Mouse (Mus musculus) left cerebral cortex, postnatal 14 days (tissue): ENCODE results near the gene Tbc1d2. TPM values are rescaled to one million over a fixed set of nuclear protein-coding genes. Genes with fewer than 3 reads are reported as not detected.
"Not testable (repeated sequence)": the region's sequence is repeated elsewhere in the genome, so short reads cannot be mapped to it uniquely, and the experiment has no call there.

ENCODE experiments used
- DNase-seq, 2 experiments: peaks; one replicate each; pipeline ENCODE4 v3.0.0; 2021 to 2022; ENCODE audit warnings: low spot score in 2 of 2, mixed read lengths in 1 of 2
- intact Hi-C: fragments of 180-260 bp; cut with DNase I; formaldehyde crosslinking; loops from one replicate; pipeline ENCODE4 v1.15.1; 2025
- total RNA-seq, 2 experiments: library from RNA; stranded (reverse); gene quantifications; 2 replicates each; pipeline ENCODE4 v1.2.3; 2021

The Tbc1d2 gene
- total RNA-seq, 2 experiments from 2014 or later, result 2.7 to 2.9 TPM

DNA sequence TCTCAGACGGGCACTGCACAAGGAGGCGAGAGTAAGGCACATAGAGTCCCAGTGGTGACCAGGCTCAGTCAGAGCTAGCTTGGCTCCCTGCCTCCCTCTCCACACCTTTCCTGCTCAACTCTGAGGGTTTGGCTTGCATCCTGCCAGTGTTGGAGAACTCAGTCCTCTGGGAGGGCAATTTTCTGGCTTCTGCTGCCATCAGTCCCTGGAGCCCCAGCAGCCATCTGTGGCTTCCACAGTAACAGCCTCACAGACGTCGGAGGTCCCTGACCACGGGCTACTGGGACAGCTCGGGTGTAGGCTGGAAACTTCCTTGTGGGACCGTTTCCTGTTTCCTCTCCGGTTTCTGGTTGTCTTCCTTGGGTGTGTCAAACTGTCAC, 64.2 kb downstream of the Tbc1d2 start:
- intact Hi-C loops, result no loop called here
- DNase-seq, result no peak

- intact Hi-C loops, result no loop called here
These were observed 64.8 kb downstream of the Tbc1d2 start for GRCm38 (mm10) chr4:46585041-46585810.

DNA sequence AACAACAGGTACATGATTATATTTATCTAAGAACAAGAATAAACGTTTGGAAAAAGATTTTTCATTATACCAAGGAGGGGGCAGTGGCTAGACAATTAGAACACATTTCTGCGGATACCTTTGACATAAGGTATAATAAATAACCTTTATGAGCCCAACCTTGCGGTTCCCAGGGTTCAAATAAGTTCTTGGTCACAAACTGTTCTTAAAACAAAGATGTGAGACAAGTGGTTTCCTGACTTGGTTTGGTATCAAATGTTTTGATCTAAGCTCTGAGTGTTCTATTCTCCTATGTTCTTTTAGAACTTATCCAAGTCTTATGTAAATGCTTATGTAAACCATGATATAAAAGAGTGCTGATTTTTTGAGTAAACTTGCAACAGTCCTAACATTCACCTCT, 65.5 kb downstream of the Tbc1d2 start:
- intact Hi-C loops, DNase-seq: not testable (repeated sequence)

More at GRCm38 (mm10) chr4:46585041-46585810, 64.8 kb downstream of the Tbc1d2 start:
- DNase-seq, result no peak

- intact Hi-C loops, DNase-seq: not testable (repeated sequence)
These were observed 65.9 kb downstream of the Tbc1d2 start for GRCm38 (mm10) chr4:46584084-46584483.

DNA sequence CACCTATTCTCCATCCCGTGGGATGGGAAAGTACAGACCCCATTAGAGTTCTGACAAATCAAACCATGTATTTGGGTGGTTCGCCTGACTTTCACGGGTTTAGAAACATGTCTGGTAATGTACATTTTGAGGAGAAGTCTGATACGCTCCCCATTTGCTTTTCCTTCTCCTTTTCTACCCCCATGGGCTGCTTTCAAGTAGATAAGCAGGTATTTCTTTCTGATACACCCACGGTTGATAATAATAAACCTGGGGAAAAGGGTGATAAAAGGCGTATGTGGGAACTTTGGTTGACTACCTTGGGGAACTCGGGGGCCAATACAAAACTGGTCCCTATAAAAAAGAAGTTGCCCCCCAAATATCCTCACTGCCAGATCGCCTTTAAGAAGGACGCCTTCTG, 68.0 kb downstream of the Tbc1d2 start:
- intact Hi-C loops, DNase-seq: not testable (repeated sequence)

DNA sequence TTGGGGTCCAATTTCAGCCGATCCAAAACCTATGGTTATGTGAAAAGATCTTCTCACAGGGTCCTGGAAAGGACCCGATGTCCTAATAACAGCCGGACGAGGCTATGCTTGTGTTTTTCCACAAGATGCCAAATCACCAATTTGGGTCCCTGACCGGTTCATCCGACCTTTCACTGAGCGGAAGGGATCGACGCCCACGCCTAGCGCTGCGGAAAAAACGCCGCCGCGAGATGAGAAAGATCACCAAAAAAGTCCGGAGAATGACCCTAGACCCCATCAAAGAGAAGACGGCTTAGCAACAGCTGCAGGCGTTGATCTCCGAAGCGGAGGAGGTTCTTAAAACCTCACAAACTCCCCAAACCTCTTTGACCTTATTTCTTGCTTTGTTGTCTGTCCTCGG, 68.4 kb downstream of the Tbc1d2 start:
- intact Hi-C loops, DNase-seq: not testable (repeated sequence)

GRCm38 (mm10) chr4:46580799-46581243, 69.2 kb downstream of the Tbc1d2 start:
- DNase-seq, intact Hi-C loops: not testable (repeated sequence)

GRCm38 (mm10) chr4:46578796-46579346, 71.1 kb downstream of the Tbc1d2 start:
- DNase-seq, intact Hi-C loops: not testable (repeated sequence)

DNA sequence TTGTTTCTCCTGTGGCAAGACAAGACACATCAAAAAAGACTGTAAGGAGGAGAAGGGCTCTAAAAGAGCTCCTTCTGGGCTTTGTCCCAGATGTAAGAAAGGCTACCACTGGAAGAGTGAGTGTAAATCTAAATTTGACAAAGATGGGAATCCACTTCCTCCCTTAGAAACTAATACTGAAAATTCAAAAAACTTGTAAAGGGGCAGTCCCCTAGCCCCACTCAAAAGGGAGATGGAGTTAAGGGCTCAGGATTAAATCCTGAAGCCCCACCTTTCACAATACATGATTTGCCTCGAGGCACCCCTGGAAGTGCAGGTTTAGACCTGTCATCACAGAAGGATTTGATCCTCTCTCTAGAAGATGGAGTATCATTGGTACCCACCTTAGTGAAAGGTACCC, 71.8 kb downstream of the Tbc1d2 start:
- no peak for DNase-seq
- intact Hi-C loops, result no loop called here

- intact Hi-C loops, DNase-seq: not testable (repeated sequence)
These were observed 74.3 kb downstream of the Tbc1d2 start for GRCm38 (mm10) chr4:46575509-46576284.

DNA sequence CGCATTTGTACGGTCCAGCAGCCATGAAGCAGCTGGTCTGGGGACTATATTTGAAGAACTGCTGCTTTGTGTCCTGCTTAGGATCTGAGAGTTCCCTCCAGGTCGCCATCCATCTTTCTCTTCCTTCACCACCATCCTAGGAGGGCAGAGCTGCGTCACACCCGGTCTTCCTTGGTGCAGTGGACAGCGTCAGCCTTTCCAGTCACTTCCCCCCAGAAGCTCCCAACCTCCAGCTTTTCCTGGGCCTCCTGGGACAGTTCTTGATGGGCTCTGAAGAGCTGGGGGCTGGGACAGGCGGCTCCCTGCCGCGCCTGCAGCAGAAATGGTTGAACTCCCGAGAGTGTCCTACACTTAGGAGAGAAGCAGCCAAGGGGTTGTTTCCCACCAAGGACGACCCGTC, 75.2 kb downstream of the Tbc1d2 start:
- intact Hi-C loops, result no loop called here
- DNase-seq, result no peak

DNA sequence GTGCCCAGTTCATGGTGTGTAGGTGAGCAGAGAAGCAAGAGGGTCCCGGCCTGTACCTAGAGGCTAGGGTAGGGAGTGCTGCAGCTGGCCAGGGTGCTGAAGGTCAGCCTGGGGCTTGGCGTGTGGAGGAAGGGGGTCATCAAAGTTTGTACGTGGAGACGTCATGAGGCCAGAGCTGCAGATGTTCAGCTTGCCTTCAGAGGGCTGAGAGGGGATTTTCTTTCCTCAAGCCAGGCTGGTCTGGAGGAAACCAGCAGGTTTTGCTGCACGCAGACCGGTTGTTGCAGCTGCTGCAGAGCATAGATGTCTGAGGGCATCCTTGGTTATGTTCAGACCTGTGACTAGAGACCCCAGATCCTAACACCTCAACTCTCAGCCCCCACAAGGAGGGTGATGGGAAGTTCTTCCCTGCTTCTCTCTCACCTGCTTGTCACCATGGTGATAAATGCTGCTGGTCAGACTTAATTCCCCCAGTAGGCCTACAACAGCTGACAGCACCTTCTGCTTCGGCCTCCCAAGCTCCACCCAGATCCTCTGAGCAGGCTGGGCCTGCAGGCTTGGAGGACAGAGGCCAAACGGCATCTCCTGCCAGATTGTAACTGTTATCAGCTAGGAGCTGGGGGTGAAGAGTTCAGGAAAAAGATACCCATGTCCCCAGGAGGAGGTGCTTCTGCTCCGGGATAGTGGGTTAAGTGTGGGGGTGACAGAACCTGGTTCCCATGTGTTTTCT, 75.8 kb downstream of the Tbc1d2 start:
- intact Hi-C loops, result no loop called here
- no peak for DNase-seq

DNA sequence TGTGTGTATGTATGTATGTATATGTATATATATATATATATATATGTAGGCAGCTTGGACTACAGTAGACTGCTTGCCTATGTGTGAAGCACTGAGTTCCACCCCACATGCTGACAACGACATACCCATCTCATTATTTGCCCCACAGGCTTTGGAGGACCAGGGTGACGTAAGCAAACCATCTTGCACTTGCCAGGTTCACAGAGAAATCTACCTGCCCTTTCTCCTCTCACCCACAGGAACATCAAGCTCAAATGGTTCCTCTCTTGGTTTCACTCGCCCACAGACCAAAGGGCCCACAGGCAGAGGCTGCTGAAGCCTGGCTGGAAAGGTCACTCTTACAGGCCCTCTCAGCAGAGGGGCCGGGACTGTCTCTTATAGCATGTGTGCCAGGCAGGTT, 77.4 kb downstream of the Tbc1d2 start:
- no peak for DNase-seq
- intact Hi-C loops, result no loop called here

GRCm38 (mm10) chr4:46571744-46572143, 78.3 kb downstream of the Tbc1d2 start:
- no peak for DNase-seq
- intact Hi-C loops, result no loop called here

DNA sequence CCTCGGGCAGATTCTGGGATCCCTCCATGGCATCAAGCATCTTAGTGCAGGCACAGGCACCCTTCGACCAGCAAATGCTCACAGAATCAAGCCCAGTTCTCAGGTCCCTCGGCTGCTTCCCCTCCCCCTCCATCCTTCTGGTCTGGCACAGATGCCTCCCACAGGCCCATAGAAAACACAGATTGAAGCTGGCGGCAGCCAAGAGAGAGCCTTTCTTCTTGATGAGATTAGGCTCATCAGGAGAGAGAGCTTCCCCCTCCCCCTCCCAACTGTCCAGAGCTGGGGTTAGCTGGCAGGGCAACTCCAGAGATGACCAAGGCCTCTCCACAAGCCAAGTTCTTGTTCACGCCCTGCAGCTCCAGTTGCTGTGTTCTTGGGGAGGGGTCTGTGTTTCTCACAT, 80.3 kb downstream of the Tbc1d2 start:
- intact Hi-C loops, result no loop called here
- peak; percentile 53 to 66 for DNase-seq

DNA sequence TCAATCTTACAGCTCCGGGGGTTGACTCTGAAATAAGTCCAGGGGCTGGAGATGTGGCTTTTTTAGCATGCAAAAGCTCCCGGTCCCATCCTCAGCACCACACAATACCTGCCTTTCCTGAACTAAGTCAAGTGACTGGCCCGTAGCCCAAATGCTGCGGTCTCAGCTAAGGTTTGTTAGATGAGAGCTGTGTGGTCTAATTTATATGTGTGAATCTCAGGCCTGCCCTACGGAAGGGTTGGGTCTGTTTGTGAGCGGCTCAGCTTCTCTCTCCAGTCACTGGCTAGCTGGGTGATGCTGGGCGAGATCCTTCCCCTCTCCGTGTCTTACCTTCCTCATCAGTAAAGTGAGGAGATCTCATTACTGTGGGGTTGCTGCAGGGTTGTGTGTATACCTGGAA, 81.8 kb downstream of the Tbc1d2 start:
- intact Hi-C loops, result no loop called here
- no peak for DNase-seq

DNA sequence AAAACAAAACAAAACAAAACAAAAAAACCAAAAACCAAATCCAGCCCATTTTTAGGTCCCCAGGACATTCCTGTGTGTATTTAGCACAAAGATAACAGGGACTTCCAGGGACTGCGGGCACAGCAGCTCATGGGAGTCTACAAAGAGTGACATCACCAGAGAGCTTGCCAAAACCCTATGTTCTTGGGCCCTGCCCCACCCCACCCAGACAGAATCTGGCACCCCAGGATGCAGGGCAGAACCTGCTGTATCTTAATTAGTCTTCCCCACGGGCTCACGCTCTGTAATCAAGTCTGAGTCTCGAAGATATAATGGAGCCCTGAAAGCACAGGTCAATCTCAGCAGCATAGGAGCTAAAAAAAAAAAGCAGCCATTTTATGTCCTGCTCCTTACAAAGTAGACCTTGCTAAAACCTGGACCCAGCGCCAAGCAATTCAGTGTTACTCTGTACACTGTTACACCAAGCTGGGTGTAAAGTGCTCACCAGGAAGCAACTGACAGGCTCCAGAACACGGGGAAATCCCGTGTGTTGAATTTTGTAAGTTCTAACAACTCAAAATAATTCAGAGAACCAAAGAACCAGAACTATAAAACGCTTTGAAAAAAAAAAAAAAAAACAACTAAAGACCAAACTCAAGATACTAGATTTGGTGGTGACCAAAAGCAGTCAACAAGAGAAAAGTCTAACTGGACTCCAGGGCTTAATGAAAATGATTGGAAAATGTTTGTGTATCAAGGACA, 82.9 kb downstream of the Tbc1d2 start:
- no peak for DNase-seq
- intact Hi-C loops, result no loop called here

- intact Hi-C loops, result no loop called here
- no peak for DNase-seq
These were observed 84.5 kb downstream of the Tbc1d2 start for GRCm38 (mm10) chr4:46565393-46565955.

DNA sequence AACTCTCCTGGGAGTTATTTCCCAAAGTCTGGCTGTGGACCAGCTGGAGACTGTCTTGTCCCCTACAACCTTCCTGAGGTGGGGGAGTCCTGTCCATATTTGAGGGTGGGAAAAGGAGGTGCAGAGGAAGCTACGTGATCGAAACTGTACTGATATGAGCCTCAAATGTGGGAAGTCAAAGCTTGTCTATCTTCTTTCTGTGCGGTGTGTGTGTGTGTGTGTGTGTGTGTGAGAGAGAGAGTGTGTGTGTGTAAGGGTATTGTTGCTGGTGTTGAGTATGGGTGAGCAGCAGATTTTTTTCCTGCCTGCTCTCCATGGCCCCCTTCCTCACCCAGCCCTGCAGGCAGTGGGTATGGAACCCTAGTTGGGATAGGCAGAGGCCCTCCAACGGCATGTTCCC, 85.8 kb downstream of the Tbc1d2 start:
- DNase-seq, result no peak
- intact Hi-C loops, result no loop called here
